Mouse (Mus musculus) kidney, adult 2 months (tissue): Measurements from ENCODE around the gene Rnf10.

Experiments used
- CTCF ChIP-seq: fragments of 200-500 bp; conservative IDR thresholded peaks from 2 replicates; pipeline ENCODE4 v1.5.1; 2011; ENCODE audit warnings: low read depth, mild to moderate bottlenecking, control low read depth, low read length, moderate library complexity, mixed read lengths; ENCODE audit not compliant: insufficient read depth, insufficient read length
- POLR2A ChIP-seq: fragments of 200-500 bp; IDR thresholded peaks from one replicate; pipeline ENCODE4 v1.6.1; 2011; ENCODE audit warnings: low read depth, low read length, control low read depth

DNA sequence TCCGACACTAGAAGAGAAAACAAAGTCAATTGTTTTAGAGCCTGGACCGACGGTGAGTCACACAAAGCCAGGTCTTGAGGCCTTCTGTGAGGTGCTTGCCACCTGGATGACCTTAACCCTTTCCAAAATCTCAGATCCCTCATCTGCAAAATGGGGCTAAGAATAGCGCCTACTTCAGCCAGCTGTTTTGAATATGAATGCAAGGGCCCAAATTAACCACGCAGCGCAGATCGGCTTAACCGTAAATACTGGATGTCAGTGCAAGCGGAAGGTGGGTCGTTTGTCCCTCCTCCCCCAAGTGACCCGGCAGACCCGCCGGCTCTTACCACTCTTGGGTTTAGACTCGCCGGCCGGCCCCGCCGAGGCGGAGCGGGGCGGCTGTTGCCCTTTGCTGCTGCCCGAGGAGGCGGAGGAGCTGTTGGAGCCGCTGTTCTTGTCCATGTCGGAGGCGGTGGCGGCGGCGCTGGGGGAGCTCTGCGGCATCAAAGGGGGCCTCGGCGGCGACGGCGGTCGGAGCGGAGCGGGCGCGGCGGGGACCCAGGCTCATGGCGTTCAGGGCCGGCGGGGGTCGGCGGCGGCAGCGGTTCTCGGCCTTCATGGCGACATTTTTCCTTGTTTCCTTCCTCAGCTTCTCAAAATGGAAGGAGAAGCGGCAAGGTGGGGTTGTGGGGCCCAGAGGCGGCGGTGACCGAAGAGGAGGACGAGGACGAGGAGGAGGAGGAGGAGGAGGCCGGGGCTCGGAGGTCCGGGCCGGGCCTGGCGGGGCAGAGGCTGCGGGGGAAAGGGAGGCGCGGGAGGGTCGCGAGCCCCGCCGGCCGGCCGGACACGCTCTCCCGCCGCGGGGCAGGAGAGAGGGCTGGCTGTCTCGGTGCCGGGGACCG lies 527 bp downstream of the Rnf10 start:
- TF ChIP-seq CTCF (no peak), POLR2A (no peak)
